Mouse (Mus musculus): ENCODE results near the gene Clcn2. TPM values are rescaled to one million over a fixed set of nuclear protein-coding genes. Genes with fewer than 3 reads are reported as not detected.

The Clcn2 gene
- polyA plus RNA-seq, 1 experiment: 14.0 TPM

DNA sequence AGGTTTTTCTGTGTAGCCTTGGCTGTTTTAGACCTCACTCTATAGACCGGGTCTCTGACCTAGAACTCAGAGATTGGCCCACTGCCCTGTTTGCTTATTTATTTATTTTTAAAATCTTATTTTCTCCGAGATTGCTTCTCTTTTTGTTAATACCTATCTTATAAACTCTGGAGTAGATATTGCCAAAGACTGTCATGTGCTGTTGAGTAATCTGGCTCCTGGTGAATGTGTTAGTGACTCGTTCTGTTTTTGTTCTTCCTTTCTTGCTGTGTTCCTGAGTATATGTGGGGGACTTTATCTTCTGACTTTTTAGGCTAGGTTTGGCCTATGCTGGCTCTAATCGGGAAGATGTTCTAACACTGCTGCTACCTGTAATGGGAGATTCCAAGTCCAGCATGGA is 59.9 kb downstream of the Clcn2 start:
- DNase-seq (ENCODE audit: low spot score): no peak

DNA sequence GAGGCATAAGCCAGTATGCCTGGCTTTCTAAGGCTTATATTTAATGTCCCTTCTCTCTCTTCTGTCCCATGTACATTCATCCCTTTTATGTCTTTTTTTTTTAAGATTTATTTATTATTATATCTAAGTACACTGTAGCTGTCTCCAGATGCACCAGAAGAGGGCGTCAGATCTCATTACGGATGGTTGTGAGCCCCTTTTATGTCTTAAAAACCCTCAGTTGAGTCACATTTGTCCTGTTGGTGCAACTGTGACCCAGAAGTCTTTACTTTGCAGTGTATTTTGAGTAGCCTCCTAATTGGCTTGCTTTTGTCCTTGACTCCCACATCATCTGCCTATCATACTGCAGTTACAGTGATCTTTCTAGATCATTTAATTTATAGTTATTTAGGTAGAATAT is 64.2 kb downstream of the Clcn2 start:
- DNase-seq (ENCODE audit: low spot score): no peak

Other genes with a start within 250 kb of the Clcn2 start
- gene Eif2b5, start 218.9 kb downstream of the Clcn2 start, polyA plus RNA-seq (2012; rRNA removed): 33.2 and 34.2 TPM in 2 replicates
- gene Dvl3, start 200.8 kb downstream of the Clcn2 start, polyA plus RNA-seq (2012; rRNA removed): 22.5 and 38.0 TPM in 2 replicates
- gene Ap2m1, start 182.3 kb downstream of the Clcn2 start, polyA plus RNA-seq (2012; rRNA removed): 411 and 488 TPM in 2 replicates
- 40.8 and 41.5 TPM in 2 replicates for gene Abcf3, start 169.2 kb downstream of the Clcn2 start, polyA plus RNA-seq (2012; rRNA removed)
- 4.1 and 7.0 TPM in 2 replicates for gene Vwa5b2, start 128.3 kb downstream of the Clcn2 start, polyA plus RNA-seq (2012; rRNA removed)
- 7.5 and 10.4 TPM in 2 replicates for gene Eef1akmt4, start 106.2 kb downstream of the Clcn2 start, polyA plus RNA-seq (2012; rRNA removed)
- not detected in 2 replicates for gene Gm49333, start 106.1 kb downstream of the Clcn2 start, polyA plus RNA-seq (2012; rRNA removed)
- 12.4 and 16.1 TPM in 2 replicates for gene Alg3, start 106.0 kb downstream of the Clcn2 start, polyA plus RNA-seq (2012; rRNA removed)
- 1.8 and 1.9 TPM in 2 replicates for gene Camk2n2, start 96.5 kb downstream of the Clcn2 start, polyA plus RNA-seq (2012; rRNA removed)
- 2.1 and 2.5 TPM in 2 replicates for gene Ece2, start 87.9 kb downstream of the Clcn2 start, polyA plus RNA-seq (2012; rRNA removed)
- 126 and 133 TPM in 2 replicates for gene Psmd2, start 66.1 kb downstream of the Clcn2 start, polyA plus RNA-seq (2012; rRNA removed)
- 199 and 209 TPM in 2 replicates for gene Eif4g1, start 49.4 kb downstream of the Clcn2 start, polyA plus RNA-seq (2012; rRNA removed)
- 14.4 and 18.1 TPM in 2 replicates for gene Fam131a, start 24.5 kb downstream of the Clcn2 start, polyA plus RNA-seq (2012; rRNA removed)
- 36.3 and 40.9 TPM in 2 replicates for gene Polr2h, start 81 bp downstream of the Clcn2 start, polyA plus RNA-seq (2012; rRNA removed)
- gene Chrd, start 15.4 kb upstream of the Clcn2 start, polyA plus RNA-seq (2012; rRNA removed): 18.1 and 18.5 TPM in 2 replicates
- gene Thpo, start 16.8 kb upstream of the Clcn2 start, polyA plus RNA-seq (2012; rRNA removed): 3.0 and 3.4 TPM in 2 replicates